In the genomic region with DNA sequence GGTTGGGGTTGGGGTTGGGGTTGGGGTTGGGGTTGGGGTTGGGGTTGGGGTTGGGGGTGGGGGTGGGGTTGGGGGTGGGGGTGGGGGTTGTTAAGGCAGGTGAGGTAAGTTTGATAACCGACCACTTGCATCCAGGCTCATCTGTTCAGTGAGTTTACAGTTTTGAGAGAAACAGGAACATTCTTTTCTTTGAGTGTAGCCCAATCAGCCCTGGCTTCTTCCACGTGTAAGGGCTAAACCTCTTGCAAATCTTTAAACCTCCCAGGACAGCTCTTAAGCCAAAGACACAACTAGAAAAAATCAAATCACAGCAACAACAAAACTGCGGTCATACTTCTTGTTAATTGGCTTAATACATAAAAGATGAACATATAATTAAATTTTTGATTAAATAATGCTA, we compare ENCODE assay signal across 9 mouse cellular contexts.
DNase-seq lines count a peak whose midpoint lies in the region; ATAC-seq lines count a peak whose summit lies in the region.
"Had no signal": no experiment of that assay in that cellular context is flagged by ENCODE, and none has a peak within 500 bp of the region (broad histone marks: within the 10 kb centered on the region; RNA-seq: fewer than 3 reads in every experiment).

No protein-coding gene starts in this region.

- H3K4me1 ChIP-seq in forebrain, embryonic 11.5 days (replicated peaks; ENCODE audit: control insufficient read depth, insufficient read depth, low read length) = peaks cover 4% of the 10 kb centered on the region; the same call in 1 of the 2 replicates
- no peaks in the 10 kb centered on the region; the same call in 1 of the 2 replicates for H3K4me1 ChIP-seq in forebrain, embryonic 16.5 days (replicated peaks; ENCODE audit: control insufficient read depth, insufficient read depth, low read length)
- H3K4me1 ChIP-seq in kidney, embryonic 16.5 days (ENCODE audit: insufficient read depth, low read length) = peaks cover 16% of the 10 kb centered on the region
- peaks cover 10% of the 10 kb centered on the region for H3K4me1 ChIP-seq in forebrain, embryonic 13.5 days
- peaks cover 15% of the 10 kb centered on the region for H3K4me1 ChIP-seq in midbrain, embryonic 12.5 days

- H3K27me3 ChIP-seq in forebrain, embryonic 11.5 days (ENCODE audit: control insufficient read depth, insufficient read depth, low read length) = no peaks in the 10 kb centered on the region
- H3K27me3 ChIP-seq in forebrain, embryonic 16.5 days (replicated peaks; ENCODE audit: control insufficient read depth, insufficient read depth, low read length) = no peaks in the 10 kb centered on the region
- no peaks in the 10 kb centered on the region for H3K27me3 ChIP-seq in kidney, embryonic 16.5 days (ENCODE audit: insufficient read depth, low read length)
- H3K27me3 ChIP-seq in forebrain, embryonic 13.5 days = 0 out of 2 replicates have a peak, but pooled peaks cover 8% of the 10 kb centered on the region
- H3K27me3 ChIP-seq in midbrain, embryonic 12.5 days = 0 out of 2 replicates have a peak, but pooled peaks cover 9% of the 10 kb centered on the region

- peak overlapping the region; percentile 37; the same call in 1 of the 2 replicates for H3K4me2 ChIP-seq in forebrain, embryonic 11.5 days (ENCODE audit: low read depth, low read length, severe bottlenecking)
- no peak overlapping the region for H3K4me2 ChIP-seq in forebrain, embryonic 16.5 days (ENCODE audit: low read length)
- peak overlapping the region; percentile 46; the same call in 1 of the 2 replicates for H3K4me2 ChIP-seq in kidney, embryonic 16.5 days (replicated peaks; ENCODE audit: low read depth, low read length)
- peak overlapping the region; percentile 58 for H3K4me2 ChIP-seq in forebrain, embryonic 13.5 days
- peak overlapping the region; percentile 50 for H3K4me2 ChIP-seq in midbrain, embryonic 12.5 days (replicated peaks)

- peak overlapping the region; percentile 81; the same call in 1 of the 2 replicates for H3K27ac ChIP-seq in forebrain, embryonic 11.5 days (ENCODE audit: low read depth, low read length)
- H3K27ac ChIP-seq in forebrain, embryonic 16.5 days (ENCODE audit: low read length) = no peak overlapping the region
- peak overlapping the region; percentile 87 for H3K27ac ChIP-seq in kidney, embryonic 16.5 days (ENCODE audit: low read length)
- H3K27ac ChIP-seq in forebrain, embryonic 13.5 days = no peak overlapping the region
- H3K27ac ChIP-seq in midbrain, embryonic 12.5 days (replicated peaks) = peak overlapping the region; percentile 71

- DNase-seq in forebrain, embryonic 11.5 days (ENCODE audit: low spot score) = no peak
- DNase-seq in kidney, postnatal 4 days = no peak
- DNase-seq in spleen, postnatal 14 days (ENCODE audit: low spot score in 2 of 2) = no peak
- DNase-seq: cerebellum, adult 18-20 months had no signal

- peak; percentile 31 for ATAC-seq in forebrain, embryonic 11.5 days (replicated peaks; ENCODE audit: low FRiP score)
- no peak for ATAC-seq in forebrain, embryonic 16.5 days
- no peak for ATAC-seq in kidney, embryonic 16.5 days (ENCODE audit: low FRiP score, low TSS enrichment)
- ATAC-seq in forebrain, embryonic 13.5 days = peak; percentile 11
- peak; percentile 52 for ATAC-seq in midbrain, embryonic 12.5 days (ENCODE audit: low FRiP score, low read depth)
- ATAC-seq in megakaryocyte progenitor cell, adult 5-6 weeks (replicated peaks; ENCODE audit: poor library complexity) = no peak

- no peaks in the 10 kb centered on the region; the same call in 1 of the 2 replicates for H3K9me3 ChIP-seq in forebrain, embryonic 11.5 days (ENCODE audit: control insufficient read depth, low read length)
- peaks cover 3% of the 10 kb centered on the region; the same call in 1 of the 2 replicates for H3K9me3 ChIP-seq in forebrain, embryonic 16.5 days (ENCODE audit: control insufficient read depth, low read length)
- H3K9me3 ChIP-seq in kidney, embryonic 16.5 days (ENCODE audit: low read length) = no peaks in the 10 kb centered on the region
- no peaks in the 10 kb centered on the region; the same call in 1 of the 2 replicates for H3K9me3 ChIP-seq in forebrain, embryonic 13.5 days (replicated peaks)
- H3K9me3 ChIP-seq in midbrain, embryonic 12.5 days = no peaks in the 10 kb centered on the region

- H3K9ac ChIP-seq in forebrain, embryonic 11.5 days (ENCODE audit: low read length) = no peak overlapping the region
- no peak overlapping the region for H3K9ac ChIP-seq in forebrain, embryonic 16.5 days (replicated peaks; ENCODE audit: low read depth, low read length)
- H3K9ac ChIP-seq in kidney, embryonic 16.5 days (replicated peaks; ENCODE audit: low read length) = no peak overlapping the region
- no peak overlapping the region for H3K9ac ChIP-seq in forebrain, embryonic 13.5 days
- no peak overlapping the region for H3K9ac ChIP-seq in midbrain, embryonic 12.5 days (replicated peaks)

- no peak overlapping the region for H3K4me3 ChIP-seq in forebrain, embryonic 11.5 days (ENCODE audit: low read depth, low read length)
- H3K4me3 ChIP-seq in forebrain, embryonic 16.5 days (replicated peaks; ENCODE audit: low read length) = no peak overlapping the region
- no peak overlapping the region for H3K4me3 ChIP-seq in kidney, embryonic 16.5 days (ENCODE audit: low read length)
- H3K4me3 ChIP-seq in forebrain, embryonic 13.5 days = no peak overlapping the region
- H3K4me3 ChIP-seq in midbrain, embryonic 12.5 days = peak overlapping the region; percentile 35; the same call in 1 of the 2 replicates

- 19% methylated on average over 3 of the region's 3 CpGs for WGBS in forebrain, embryonic 11.5 days
- 10% methylated on average over 3 of the region's 3 CpGs for WGBS in forebrain, embryonic 16.5 days
- WGBS in kidney, embryonic 16.5 days = 33% methylated on average over 3 of the region's 3 CpGs
- 8% methylated on average over 3 of the region's 3 CpGs for WGBS in forebrain, embryonic 13.5 days
- WGBS in midbrain, embryonic 12.5 days = 22% methylated on average over 3 of the region's 3 CpGs

- H3K36me3 ChIP-seq in forebrain, embryonic 11.5 days (ENCODE audit: control insufficient read depth, insufficient read depth, low read length) = no peaks in the 10 kb centered on the region
- no peaks in the 10 kb centered on the region for H3K36me3 ChIP-seq in forebrain, embryonic 16.5 days (ENCODE audit: control insufficient read depth, insufficient read depth)
- no peaks in the 10 kb centered on the region for H3K36me3 ChIP-seq in kidney, embryonic 16.5 days (ENCODE audit: insufficient read depth, low read length)
- no peaks in the 10 kb centered on the region for H3K36me3 ChIP-seq in forebrain, embryonic 13.5 days (ENCODE audit: poor library complexity, severe bottlenecking)
- H3K36me3 ChIP-seq in midbrain, embryonic 12.5 days = no peaks in the 10 kb centered on the region

Comparison
In these comparisons a context has a peak if more than half of its experiments do, and no peak if none do; other contexts are left out.
1. ATAC-seq: peak in forebrain, embryonic 11.5 days (single experiment), forebrain, embryonic 13.5 days (single experiment) and midbrain, embryonic 12.5 days (single experiment); none in forebrain, embryonic 16.5 days (single experiment), kidney, embryonic 16.5 days (single experiment) and megakaryocyte progenitor cell, adult 5-6 weeks (single experiment).
2. H3K27ac ChIP-seq: peak in forebrain, embryonic 11.5 days (single experiment), kidney, embryonic 16.5 days (single experiment) and midbrain, embryonic 12.5 days (single experiment); none in forebrain, embryonic 16.5 days (single experiment) and forebrain, embryonic 13.5 days (single experiment).